Mouse (Mus musculus): ENCODE results near the gene Trpm3.

- TF ChIP-seq POLR2A (IDR thresholded peaks at IDR 0.05; ENCODE audit: extremely low read depth, insufficient read depth, low read length) = no peak
- TF ChIP-seq CTCF (IDR thresholded peaks at IDR 0.05; ENCODE audit: low read depth, low read length) = no peak
These were observed 896.1 kb downstream of the Trpm3 start for GRCm38 (mm10) chr19:23034933-23035332.

All from liver, adult 2 months (tissue).